Comparison of ENCODE assay signal across 13 mouse cellular contexts in the genomic region with DNA sequence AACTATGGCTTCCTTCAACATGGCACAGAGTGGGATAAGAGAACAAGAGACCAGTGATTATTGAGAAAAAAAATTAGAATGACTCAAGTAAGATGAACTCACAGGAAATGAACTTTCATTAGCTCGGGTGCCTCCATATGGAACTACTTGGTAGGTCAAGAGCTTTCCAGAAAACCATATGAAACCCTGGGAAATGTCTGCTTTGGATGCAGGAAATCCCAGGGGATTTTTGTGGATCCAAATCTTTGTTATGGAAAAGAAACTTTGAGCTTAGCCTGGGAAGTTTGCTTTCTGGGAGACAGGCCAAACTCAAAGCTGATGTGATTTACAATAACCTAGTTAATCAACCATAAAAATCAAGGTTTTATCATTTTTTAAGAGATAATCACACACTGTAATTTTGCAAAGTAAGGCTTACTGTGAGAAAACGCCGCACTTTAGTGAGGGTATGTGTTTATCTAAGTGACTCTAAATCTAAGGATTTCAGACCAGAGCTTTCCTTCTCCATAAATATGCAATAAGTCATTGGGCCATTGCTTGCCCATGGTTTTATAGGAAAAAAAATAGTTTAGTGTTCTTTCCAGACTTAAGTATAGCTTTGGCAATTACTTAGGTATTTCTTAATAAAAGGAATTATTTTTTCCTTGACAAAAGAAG.
DNase-seq lines count a peak whose midpoint lies in the region; ATAC-seq lines count a peak whose summit lies in the region.
"Had no signal": no experiment of that assay in that cellular context is flagged by ENCODE, and none has a peak within 500 bp of the region (broad histone marks: within the 10 kb centered on the region; RNA-seq: fewer than 3 reads in every experiment).

No protein-coding gene starts in this region.

- 0 out of 2 replicates have a peak, but pooled peaks cover 3% of the 10 kb centered on the region for H3K4me1 ChIP-seq in embryonic facial prominence, embryonic 15.5 days
- H3K4me1 ChIP-seq: hindbrain, embryonic 12.5 days; midbrain, embryonic 13.5 days had no signal

- WGBS in embryonic facial prominence, embryonic 15.5 days = 40% methylated on average over 3 of the region's 3 CpGs

- no peaks in the 10 kb centered on the region for H3K27me3 ChIP-seq in embryonic facial prominence, embryonic 15.5 days
- H3K27me3 ChIP-seq: hindbrain, embryonic 12.5 days; midbrain, embryonic 13.5 days had no signal

- peak; percentile 60; the same call in 1 of the 2 replicates for ATAC-seq in embryonic facial prominence, embryonic 15.5 days (ENCODE audit: insufficient number of reproducible peaks, low FRiP score, low TSS enrichment, low read depth)
- ATAC-seq: activated CD4-positive, CD25-positive, alpha-beta regulatory T cell, adult 4 months; midbrain, embryonic 13.5 days had no signal

- peak; percentile 42 for DNase-seq in embryo, embryonic 10 days (ENCODE audit: low spot score)
- DNase-seq in embryo, embryonic 9.5 days (ENCODE audit: extremely low spot score) = no peak
- peak; percentile 32 for DNase-seq in kidney, postnatal 10 days
- no peak for DNase-seq in kidney, adult 8-10 months
- DNase-seq in mesoderm, embryonic 11.5 days (ENCODE audit: low read depth, low spot score) = peak; percentile 34
- DNase-seq in urinary bladder, postnatal 36 days (ENCODE audit: low spot score in 2 of 2) = no peak
- no peak for DNase-seq in spleen, adult 18-20 months
- DNase-seq: right cerebral cortex, postnatal 25 days had no signal

- H3K4me3 ChIP-seq in embryonic facial prominence, embryonic 15.5 days (replicated peaks) = no peak overlapping the region
- H3K4me3 ChIP-seq: hindbrain, embryonic 12.5 days; layer of hippocampus, adult 2 months; midbrain, embryonic 13.5 days had no signal

- no peaks in the 10 kb centered on the region for H3K9me3 ChIP-seq in embryonic facial prominence, embryonic 15.5 days (replicated peaks)
- H3K9me3 ChIP-seq: hindbrain, embryonic 12.5 days; midbrain, embryonic 13.5 days had no signal

- H3K9ac ChIP-seq in embryonic facial prominence, embryonic 15.5 days = no peak overlapping the region
- H3K9ac ChIP-seq: hindbrain, embryonic 12.5 days; midbrain, embryonic 13.5 days had no signal

- H3K4me2 ChIP-seq in embryonic facial prominence, embryonic 15.5 days (replicated peaks) = no peak overlapping the region
- H3K4me2 ChIP-seq: hindbrain, embryonic 12.5 days; midbrain, embryonic 13.5 days had no signal

- H3K27ac ChIP-seq in embryonic facial prominence, embryonic 15.5 days (replicated peaks) = no peak overlapping the region
- H3K27ac ChIP-seq: hindbrain, embryonic 12.5 days; layer of hippocampus, adult 2 months; midbrain, embryonic 13.5 days had no signal

- H3K36me3 ChIP-seq in embryonic facial prominence, embryonic 15.5 days = no peaks in the 10 kb centered on the region
- H3K36me3 ChIP-seq: hindbrain, embryonic 12.5 days; midbrain, embryonic 13.5 days had no signal

Comparison
In these comparisons a context has a peak if more than half of its experiments do, and no peak if none do; other contexts are left out.
1. DNase-seq: peak in embryo, embryonic 10 days (single experiment), kidney, postnatal 10 days (single experiment) and mesoderm, embryonic 11.5 days (single experiment); none in embryo, embryonic 9.5 days (single experiment), kidney, adult 8-10 months (0 of 2), urinary bladder, postnatal 36 days (0 of 2) and spleen, adult 18-20 months (0 of 2).